Mouse (Mus musculus): ENCODE results near the gene Zbed5. TPM values are rescaled to one million over a fixed set of nuclear protein-coding genes. Genes with fewer than 3 reads are reported as not detected.
"Not testable (repeated sequence)": the region's sequence is repeated elsewhere in the genome, so short reads cannot be mapped to it uniquely, and the experiment has no call there.

Zbed5 gene
- polyA plus RNA-seq, 3 experiments from 2014 or later: 0.60 to 2.3 (median 1.5) TPM

DNA sequence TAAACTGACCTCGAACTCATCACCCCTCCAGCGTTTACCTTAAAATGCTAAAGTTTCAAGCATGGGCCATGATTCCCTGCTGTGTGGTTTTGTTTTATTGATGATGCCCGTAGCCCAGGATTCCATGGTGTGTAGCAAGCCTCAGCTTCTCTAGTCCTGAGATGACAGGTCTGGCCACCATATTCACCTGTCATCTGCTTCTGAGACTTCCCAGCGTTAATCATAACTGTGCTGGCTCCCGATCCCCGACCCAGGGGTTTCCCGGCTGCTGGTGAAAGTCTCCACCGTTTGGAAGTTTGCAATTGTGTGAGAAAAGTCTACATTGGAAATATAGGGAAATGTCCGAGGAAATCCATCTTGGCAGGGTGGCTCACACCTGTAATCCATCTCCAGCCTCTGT lies 13.6 kb downstream of the Zbed5 start:
- ATAC-seq: no peak

DNA sequence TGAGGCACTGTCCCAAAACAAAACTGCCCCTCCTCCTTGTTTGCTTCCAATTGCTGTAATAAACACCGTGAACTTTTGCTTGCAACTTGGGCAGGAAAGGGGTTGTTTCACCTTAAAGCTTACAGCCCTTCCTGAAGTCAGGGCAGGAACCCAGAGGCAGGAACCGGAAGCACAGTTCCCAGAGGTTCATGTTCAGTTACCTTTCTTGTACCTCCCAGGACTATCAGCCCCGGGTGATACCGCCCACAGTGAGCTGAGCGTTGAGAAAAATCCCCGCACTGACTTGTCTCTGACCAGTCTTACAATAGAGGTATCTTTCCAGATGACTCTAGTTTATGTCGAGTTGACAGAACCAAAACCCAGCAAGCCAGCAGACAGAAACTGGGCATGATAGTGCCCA lies 14.1 kb downstream of the Zbed5 start:
- ATAC-seq: no peak

DNA sequence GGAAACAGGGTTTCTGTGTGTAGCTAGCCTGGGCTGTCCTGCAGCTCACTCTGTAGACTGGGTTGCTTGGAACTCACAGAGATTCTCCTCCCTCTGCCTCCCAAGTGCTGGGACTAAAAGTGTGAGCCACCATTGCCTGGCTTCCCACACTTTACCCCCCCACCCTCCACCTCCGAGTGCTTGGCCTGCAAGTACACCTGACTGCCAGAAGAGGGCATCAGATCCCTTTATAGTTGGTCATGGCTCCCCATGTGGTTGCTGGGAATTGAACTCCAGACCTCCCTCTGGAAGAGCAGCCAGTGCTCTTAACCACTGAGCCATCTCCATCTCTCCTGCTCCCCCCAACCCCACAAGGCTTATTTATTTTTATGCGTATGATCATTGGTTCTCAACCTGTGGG lies 18.5 kb downstream of the Zbed5 start:
- ATAC-seq: peak; percentile 85

- not testable (repeated sequence) for ATAC-seq
Observed at GRCm38 (mm10) chr5:129915491-129915890, 20.0 kb downstream of the Zbed5 start.

DNA sequence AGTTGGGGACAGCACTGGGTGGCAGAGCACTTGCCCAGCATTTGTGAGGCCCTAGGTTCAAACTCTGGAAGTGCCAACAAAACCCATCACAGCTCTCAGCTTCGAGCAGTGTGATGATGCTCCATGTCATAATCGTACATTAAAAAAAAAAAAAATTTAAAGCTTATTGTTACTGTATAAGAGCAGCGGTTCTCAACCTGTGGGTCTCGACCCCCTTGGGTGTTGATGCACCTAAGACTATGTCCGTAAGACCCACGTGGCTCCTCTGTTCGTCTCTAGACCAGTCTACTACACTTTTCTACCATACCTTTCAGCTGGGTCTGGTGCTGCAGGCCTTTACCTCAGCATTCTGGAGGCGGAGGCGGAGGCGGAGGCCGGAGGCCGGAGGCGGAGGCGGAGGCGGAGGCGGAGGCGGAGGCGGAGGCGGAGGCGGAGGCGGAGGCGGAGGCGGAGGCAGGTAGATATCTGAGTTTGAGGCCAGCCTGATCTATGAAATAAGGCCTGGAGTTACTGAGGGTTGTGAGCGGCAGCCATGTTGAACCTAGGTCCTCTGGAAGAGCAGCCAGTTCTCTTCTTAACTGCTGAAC lies 22.6 kb downstream of the Zbed5 start:
- no peak for ATAC-seq

DNA sequence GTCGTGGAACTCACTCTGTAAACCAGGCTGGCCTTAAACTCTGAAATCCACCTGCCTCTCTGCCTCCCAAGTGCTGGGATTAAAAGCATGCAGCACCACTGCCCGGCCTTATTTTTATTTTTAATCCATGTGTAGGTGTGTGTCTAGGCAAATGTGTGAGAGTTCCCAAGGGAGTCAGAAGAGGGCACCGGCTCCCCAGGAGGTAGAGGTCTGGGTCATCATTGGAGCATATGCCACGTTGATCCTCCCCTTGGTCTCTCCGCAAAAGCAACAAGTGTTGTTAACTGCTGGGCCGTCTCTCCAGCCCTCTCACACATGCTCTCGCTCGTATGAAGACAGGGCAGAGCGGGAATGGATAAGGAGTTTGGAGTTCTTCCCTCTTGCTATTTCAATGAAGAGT lies 23.2 kb downstream of the Zbed5 start:
- no peak for ATAC-seq

DNA sequence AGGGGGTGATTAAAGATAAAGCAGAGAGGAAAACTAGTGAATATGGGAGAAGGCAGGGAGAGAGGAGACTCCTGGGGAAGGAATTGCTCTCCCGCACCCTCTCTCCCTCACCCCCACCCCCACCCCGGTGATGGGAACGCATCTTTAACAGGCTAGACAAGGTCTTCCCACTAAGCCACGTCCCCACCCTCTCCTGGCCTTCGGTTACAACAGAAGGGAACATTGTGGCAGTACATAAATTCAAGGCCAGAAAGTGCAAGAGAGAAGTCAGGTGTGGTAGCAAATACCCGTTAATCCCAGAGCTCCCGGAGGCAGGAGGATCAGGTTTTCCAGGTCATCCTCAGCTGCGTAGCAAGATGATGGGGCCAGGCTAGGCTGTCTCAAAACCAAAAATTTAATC lies 23.8 kb downstream of the Zbed5 start:
- ATAC-seq: no peak

DNA sequence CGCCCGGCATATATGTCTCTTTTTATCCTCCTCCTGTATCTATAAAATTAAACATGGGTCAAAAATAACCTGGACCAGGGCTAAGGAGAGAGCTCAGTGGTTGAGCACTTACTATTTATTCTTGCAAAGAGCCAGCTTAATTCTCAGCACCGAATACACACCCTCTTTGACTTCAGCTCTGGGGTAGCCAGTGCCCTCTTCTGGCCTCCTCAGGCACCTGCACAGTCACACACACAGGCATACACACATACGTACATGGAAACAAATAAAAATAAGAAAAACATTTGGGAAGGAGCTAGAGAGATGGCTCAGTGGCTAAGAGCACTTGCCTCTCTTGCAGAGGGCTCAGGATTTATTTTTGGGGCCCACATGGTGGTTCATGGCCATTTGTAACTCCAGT lies 26.4 kb downstream of the Zbed5 start:
- ATAC-seq: no peak

DNA sequence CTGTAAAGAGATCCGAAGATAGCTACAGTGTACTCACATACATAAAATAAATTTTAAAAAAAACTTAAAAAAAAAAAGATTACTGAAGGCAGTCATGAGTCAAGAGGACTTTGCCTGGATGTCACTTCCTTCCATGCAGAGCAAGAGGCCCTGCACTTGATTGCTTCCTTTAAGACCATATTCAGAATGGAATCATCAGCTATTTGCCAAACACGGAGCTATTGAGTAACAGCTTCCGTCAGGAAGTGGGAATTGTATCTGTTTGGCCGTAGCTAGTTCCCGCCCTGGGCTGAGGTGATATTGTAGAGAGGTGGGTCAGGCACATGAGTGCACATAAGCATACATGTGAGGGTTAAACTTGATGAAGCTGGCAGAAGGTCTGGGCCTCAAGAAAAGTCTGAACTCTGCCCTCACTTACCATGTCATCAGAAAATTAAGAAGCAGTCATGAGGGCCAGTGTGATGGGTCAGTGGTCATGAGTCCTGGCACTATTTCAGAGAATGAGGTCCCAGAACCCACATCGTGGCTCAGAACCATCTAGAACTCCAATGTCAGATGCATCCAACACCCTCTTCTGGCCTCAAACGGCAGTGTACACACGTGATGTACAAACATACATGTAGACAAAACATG lies 29.4 kb downstream of the Zbed5 start:
- ATAC-seq: no peak

DNA sequence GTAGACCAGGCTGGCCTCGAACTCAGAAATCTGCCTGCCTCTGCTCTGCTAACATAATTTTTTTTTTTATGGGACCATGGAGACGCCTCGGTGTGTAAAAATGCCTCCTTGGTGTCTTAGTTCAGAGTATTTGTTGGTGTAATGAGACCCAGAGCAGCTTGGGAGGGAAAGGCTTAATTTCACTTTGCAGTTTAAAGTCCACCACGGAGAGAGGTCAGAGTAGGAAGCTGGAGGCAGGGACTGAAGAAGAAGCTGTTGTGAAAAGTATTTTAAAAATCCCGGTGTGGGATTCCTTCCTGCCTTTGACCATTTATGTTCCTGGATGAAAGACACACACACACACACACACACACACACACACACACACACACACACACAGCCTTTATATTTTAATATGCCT lies 30.4 kb downstream of the Zbed5 start:
- no peak for ATAC-seq

- no peak for ATAC-seq
Observed at GRCm38 (mm10) chr5:129929924-129930855, 34.7 kb downstream of the Zbed5 start.

DNA sequence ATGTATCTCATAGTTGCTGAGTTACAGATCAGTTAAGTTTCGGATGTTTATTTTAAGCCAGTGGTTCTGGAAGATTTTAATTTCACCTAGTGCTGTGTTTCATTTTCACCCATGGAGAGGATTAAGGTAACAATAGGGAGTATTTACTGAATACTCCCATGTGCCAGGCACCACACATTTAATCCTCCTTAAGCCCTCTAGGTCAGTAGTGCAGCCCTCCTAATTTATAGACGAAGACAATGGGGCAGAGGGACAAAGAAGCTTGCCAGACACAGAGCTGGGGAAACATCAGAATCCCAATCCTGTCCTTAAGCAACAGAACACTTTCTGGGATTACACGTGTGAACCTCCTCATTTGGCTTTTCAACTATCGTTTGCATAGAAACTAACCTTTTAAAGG lies 41.4 kb downstream of the Zbed5 start:
- ATAC-seq: no peak

DNA sequence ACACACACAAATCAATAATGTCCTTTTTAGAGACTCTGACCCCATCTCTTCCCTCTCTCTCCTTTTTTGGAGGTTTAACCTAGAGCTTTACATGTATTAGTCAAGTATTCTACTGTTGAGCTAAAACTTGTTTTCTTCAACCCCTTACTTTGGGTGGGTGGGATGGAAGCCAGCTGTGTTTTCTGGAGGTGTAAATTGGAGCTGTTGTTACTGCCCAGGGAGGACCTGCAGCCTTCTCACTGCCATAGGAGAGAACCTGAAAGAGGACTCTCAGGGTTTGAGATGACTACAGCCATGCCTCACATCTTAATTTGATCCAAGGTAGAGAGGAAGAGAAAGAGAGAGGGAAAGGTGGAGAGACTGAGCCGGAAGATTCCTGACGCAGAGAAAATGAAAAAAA lies 44.8 kb downstream of the Zbed5 start:
- no peak for ATAC-seq

GRCm38 (mm10) chr5:129940736-129941494 lies 45.4 kb downstream of the Zbed5 start:
- ATAC-seq: no peak

- ATAC-seq: peak; percentile 90
Observed at GRCm38 (mm10) chr5:129941495-129942045, 46.0 kb downstream of the Zbed5 start, which contains the start of gene Vkorc1l1. Vkorc1l1 (plus strand) TSS chr5:129941970.

DNA sequence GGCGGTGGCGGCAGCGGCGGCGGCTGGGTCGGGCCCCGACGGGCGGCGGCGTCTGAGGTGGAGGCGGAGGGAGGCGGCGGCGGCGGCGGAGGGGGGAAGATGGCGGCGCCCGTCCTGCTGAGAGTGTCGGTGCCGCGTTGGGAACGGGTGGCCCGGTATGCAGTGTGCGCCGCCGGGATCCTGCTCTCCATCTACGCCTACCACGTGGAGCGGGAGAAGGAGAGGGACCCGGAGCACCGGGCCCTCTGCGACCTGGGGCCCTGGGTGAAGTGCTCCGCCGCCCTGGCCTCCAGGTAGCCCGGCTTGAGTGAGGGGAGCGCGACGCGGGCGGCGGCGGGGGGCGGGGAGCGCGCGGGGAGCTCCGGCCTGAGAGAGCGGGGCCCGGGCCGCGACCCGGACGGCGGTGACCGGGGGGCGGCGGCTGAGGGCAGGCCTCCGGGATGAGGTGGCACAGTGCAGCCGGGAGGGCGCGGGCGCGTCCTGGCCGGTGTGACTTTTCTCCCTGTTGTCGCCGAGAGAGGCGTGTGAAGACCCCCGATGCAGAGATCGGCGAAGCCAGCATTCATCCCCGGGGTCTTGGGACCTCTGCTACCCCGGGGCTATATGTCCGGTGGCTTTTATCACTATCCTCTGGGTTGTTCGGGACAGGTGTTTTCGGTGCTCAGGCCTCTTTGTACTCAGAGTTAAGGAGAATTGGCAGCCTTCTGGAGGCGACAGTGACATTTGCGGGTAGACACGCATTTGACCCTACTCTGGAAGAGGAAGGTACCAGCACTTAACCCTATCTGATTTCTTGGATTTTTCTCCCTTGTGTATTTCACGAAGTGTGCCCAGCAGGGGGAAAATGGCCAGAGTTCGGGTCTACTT lies 46.8 kb downstream of the Zbed5 start:
- not testable (repeated sequence) for ATAC-seq

- ATAC-seq: no peak
Observed at GRCm38 (mm10) chr5:129943402-129943801, 47.9 kb downstream of the Zbed5 start.

DNA sequence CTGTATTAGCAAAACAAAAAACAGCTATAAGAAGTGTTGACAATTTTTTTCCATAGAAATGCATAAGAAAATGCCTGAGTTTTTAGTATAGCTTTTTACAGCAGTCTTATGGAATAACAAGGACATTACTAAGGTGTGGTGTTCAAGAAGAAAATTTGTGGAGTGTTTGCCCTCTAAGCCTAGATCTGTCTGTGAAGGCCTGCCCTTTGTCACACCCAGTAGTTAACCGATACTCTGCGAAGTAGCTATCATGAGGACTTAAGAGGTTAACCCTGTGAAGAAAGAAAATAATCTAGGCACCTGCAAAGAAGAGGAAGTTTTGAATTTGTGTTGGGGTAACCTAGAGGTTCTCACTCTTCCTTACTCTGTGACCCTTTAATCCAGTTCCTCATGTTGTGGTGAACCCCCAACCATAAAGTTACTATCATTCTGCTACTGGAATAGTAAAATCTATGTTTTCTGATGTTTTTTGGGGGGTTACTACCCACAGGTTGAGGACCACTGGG lies 52.1 kb downstream of the Zbed5 start:
- no peak for ATAC-seq

- ATAC-seq: no peak
Observed at GRCm38 (mm10) chr5:129952143-129952542, 56.6 kb downstream of the Zbed5 start.
